Mouse (Mus musculus): Measurements from ENCODE around the gene Pigl.
A peak's percentile ranks its signal among the peaks of the same experiment; 100 is the strongest.
"Not testable (repeated sequence)": the region's sequence is repeated elsewhere in the genome, so short reads cannot be mapped to it uniquely, and the experiment has no call there.

Gene Pigl

GRCm38 (mm10) chr11:62467289-62467688 lies 9.0 kb downstream of the Pigl start:
- DNase-seq (ENCODE audit: inconsistent age in 2 of 2, low spot score in 1 of 2) = not testable (repeated sequence)

DNA sequence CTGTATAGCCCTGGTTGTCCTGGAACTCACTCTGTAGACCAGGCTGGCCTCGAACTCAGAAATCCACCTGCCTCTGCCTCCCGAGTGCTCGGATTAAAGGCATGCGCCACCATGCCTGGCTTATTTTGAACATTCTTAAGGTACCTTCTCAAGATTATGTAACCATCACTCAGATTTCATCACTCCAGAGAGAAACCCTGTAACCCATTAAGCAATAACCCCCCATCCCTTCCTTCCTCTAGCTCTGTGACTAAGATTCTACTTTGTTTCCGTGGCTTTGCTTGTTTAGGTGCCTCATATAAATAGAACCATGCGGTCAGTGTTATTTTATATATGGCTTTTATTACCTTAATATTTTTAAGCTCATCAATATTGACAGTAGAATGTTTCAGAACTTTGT lies 12.2 kb downstream of the Pigl start:
- DNase-seq (ENCODE audit: inconsistent age in 2 of 2, low spot score in 1 of 2) = no peak

DNA sequence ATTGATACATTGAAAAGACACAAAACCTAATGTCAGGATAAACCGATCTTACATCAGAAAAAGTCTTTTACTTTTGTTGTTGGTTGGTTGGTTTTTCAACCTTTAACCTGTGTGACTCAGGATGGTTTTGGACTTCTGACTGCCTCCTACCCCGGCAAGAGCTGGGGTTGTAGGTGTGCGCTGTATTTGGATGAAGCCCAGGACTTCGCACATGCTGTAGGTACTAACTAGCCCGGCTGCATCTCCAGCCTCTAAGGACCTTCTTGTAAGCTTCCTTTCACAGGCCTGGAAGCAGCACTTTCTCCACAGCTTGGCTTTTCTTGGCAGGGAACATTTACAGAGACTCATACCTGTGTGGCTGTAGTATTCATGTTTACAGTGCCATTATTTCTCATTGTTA lies 15.3 kb downstream of the Pigl start:
- no peak for DNase-seq (ENCODE audit: inconsistent age in 2 of 2, low spot score in 1 of 2)

DNA sequence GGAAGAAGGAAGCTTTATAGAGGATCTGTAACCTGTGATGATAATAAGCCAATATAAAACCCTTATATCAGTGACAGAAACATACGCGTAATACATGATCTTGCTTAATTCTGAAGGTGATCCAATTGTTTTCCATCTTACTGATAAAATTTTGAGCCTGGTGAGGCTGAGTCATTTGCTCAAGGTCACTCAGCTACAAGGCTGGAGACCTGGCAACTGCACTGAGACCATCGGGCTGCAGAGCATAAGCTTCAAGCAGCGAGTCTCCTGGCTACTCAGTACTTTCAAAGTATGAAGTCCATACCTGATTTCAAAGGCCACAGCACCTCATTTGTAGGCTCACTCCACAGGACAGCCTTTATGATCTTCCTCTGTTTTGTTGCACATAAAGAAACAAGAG lies 17.9 kb downstream of the Pigl start:
- peak; percentile 80 to 93 for DNase-seq (ENCODE audit: inconsistent age in 2 of 2, low spot score in 1 of 2)

- DNase-seq (ENCODE audit: inconsistent age in 2 of 2, low spot score in 1 of 2) = peak in 1 of 2 experiments; percentile 61
These were observed 20.7 kb downstream of the Pigl start for GRCm38 (mm10) chr11:62478931-62479330.

GRCm38 (mm10) chr11:62479581-62479980 lies 21.3 kb downstream of the Pigl start:
- no peak for DNase-seq (ENCODE audit: inconsistent age in 2 of 2, low spot score in 1 of 2)

- no peak for DNase-seq (ENCODE audit: inconsistent age in 2 of 2, low spot score in 1 of 2)
These were observed 28.7 kb downstream of the Pigl start for GRCm38 (mm10) chr11:62486949-62487348.

DNA sequence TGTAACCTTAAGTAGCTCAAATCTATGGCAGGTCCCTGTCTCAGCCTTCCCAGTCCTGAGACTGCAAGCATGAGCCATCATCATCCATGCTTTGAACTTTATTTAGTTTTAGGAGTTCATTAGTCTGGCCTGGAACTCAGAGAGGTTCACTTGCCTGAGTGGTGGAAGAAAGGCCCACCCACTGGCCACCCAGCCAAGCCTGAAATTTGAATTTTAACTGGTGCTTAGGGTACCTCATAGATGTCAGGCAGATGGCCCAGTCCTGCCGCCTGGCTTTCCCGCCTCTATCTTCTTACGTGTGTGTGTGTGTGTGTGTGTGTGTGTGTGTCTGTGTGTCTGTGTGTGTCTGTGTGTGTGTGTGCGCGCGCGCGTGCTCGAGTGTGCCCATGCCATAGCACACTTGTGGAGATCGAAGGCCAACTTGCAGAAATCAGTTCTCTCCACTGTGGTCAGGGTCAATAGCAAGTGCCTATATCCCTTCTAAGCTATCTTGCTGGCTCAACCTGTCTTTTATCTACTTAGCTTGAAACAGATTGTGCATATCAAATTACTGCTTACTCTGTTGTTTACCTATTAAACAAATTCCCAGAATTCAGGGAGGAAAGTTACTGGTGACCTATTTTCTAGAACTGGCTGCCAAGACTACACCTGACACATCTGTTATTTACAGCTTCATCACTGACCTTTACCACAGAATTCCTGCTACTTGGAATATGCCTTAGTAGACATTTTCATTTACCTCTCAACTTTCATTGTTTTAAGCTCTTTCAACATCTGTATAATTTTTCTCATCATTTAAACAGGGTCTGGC lies 29.5 kb downstream of the Pigl start:
- DNase-seq (ENCODE audit: inconsistent age in 2 of 2, low spot score in 1 of 2) = peak in 1 of 2 experiments; percentile 69

GRCm38 (mm10) chr11:62493701-62494100 lies 35.4 kb downstream of the Pigl start:
- DNase-seq (ENCODE audit: inconsistent age in 2 of 2, low spot score in 1 of 2) = no peak

DNA sequence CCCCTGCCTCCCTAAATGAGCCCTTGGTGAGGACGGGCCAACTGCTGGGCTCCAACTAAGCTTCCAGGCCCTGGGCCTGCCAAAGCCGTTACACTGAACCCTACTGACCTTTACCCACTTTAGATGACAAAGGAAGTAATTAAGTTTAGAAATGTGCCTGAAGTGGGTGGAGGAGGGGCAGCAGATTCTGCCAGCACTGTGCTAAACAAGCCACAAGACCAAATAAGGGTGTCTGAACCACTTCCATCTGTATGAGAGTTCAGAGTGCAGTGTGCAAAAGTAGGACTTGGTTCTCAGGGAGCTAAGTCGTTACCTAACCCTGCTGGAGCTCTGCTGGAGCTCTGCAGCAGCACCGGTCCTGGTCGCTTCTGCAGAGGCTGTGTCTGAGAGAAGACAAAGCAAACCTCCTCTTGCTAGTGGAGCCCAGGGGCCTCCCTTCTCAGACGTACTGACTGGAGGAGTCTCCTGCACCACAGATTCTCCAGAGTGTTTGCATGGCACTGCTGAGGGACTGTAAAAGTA lies 36.6 kb downstream of the Pigl start:
- peak; percentile 47 to 84 for DNase-seq (ENCODE audit: inconsistent age in 2 of 2, low spot score in 1 of 2)

- peak; percentile 50 to 85 for DNase-seq (ENCODE audit: inconsistent age in 2 of 2, low spot score in 1 of 2)
These were observed 37.1 kb downstream of the Pigl start for GRCm38 (mm10) chr11:62495276-62495801.

GRCm38 (mm10) chr11:62496151-62496715 lies 38.0 kb downstream of the Pigl start:
- peak in 1 of 2 experiments; percentile 75 for DNase-seq (ENCODE audit: inconsistent age in 2 of 2, low spot score in 1 of 2)

DNA sequence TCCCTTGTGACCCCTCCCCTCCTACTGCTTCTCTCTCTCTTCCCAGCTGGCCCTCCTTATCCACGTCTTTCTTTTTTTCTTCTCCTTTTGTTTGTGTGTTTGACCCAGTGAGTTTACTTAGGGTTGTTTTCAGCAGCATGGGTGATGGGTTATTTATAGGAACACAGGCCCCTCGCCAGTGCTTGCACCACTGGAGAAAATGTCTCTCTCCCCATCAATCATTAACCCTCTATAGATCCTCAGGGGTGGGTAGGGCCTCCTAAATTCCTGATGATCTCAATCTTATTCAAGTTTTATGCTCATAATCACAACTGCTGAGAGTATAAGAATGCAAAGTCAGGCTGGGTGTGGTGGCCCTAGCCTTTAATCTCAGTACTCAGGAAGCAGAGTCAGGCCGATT lies 38.9 kb downstream of the Pigl start:
- DNase-seq (ENCODE audit: inconsistent age in 2 of 2, low spot score in 1 of 2) = no peak

DNA sequence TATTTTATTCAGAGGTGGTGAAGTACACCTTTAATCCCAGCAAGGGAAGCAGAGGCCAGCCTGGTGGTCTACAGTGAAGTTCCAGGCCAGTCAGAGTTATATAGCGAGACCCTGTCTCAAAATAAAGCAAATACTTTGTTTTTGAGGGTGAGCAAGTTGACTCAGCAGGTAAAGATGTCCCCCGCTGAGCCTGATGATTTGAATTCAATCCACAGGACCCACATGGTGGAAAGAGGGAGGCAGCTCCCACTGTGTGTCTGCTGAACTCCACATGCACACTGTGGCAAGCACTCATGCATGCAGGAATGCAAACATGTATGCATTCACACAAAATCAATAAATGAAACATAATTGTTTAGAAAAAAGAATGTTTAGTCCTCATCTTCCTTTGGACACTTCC lies 40.5 kb downstream of the Pigl start:
- no peak for DNase-seq (ENCODE audit: inconsistent age in 2 of 2, low spot score in 1 of 2)

DNA sequence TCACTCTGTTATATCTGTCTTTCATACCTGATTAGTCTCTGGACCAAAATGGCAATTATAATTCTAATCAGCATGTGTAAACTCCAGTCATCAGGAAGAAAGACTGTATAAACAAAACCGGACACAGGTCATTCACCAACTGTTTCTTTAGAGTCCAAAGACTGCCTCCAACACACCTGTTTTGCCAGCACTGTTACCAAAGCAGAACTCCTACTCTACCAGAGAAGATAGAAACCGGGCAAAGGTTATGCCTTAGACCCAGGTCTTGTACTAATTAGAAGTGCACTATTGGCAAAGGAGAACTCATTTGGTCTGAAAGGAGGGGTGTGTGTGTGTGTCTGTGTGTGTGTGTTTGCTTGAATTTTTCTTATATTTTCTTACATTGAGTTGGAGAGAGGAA lies 42.3 kb downstream of the Pigl start:
- no peak for DNase-seq (ENCODE audit: inconsistent age in 2 of 2, low spot score in 1 of 2)

DNA sequence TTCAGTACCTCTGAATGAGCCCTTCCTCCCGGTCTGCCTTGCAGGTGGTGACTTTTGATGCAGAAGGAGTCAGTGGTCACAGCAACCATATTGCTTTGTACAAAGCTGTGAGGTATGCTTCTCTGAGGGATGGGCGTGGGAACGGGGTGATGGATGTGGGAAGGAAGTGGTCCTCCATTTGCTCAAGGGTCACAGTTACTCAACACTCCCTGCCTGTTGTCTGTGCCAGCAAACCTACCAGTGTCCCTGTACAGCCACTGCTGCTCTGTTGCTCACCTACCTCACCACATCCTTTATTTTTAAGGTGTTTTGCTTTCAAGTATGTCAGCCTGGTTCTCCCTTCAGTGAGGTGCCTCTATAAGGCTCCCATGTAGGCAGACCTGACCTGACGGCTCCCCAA lies 49.4 kb downstream of the Pigl start:
- DNase-seq (ENCODE audit: inconsistent age in 2 of 2, low spot score in 1 of 2) = no peak

GRCm38 (mm10) chr11:62508365-62508764 lies 50.1 kb downstream of the Pigl start:
- DNase-seq (ENCODE audit: inconsistent age in 2 of 2, low spot score in 1 of 2) = not testable (repeated sequence)

DNA sequence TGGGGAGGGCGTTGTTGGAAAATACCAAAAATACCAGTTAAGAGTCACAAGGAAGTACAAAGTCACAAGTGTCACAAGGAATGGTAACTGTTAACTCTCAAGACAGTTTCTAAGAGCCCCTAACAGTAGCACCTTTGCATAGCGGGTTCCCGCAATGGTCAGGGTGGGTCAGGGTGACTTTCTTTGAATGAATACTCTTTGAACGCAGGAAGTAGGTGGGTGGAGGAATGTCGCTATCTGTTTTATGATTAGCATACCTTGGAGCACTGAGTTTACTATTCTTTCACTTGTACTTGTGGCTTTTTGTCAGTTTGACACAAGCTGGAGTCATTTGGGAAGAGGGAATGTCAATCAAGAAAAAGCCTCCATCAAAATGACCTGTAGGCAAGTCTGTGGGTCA lies 50.6 kb downstream of the Pigl start:
- not testable (repeated sequence) for DNase-seq (ENCODE audit: inconsistent age in 2 of 2, low spot score in 1 of 2)

DNA sequence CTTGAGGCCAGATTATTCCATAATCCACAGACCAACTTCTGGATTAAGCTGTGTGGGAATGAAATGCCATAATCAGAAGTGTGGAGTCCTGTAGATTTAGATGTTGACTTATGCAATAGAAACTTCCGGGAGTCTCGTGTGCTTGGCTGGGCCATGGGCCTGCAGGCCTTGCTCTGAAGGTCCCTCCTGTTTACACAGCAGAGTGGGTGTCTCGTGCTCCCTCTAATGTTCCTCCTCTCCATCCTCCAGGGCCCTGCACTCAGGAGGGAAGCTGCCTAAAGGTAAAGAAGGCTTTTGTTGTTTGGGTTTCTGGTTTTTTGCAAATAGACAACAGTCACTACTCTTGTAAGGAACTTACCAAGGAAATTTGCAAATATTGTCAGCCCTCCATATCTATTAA lies 51.3 kb downstream of the Pigl start:
- DNase-seq (ENCODE audit: inconsistent age in 2 of 2, low spot score in 1 of 2) = peak in 1 of 2 experiments; percentile 37

DNA sequence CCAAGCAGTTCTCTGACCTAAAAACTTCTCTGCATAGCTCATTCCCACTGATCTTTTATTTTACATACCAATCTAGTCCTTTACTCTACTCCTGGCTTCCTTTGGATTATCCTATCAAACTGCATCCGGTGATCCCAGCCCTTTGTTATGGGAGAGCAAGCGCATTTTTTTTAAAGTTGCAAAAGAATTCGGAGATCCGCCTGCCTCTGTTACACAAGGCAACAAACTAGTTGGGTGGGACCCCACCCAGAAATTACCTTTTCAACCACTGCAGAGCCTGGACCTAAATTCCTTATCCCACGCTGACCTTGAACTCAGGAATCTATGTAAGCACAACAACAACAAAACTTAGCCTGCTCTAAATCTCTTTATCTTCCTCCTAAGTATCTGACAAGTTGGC lies 52.7 kb downstream of the Pigl start:
- DNase-seq (ENCODE audit: inconsistent age in 2 of 2, low spot score in 1 of 2) = no peak

DNA sequence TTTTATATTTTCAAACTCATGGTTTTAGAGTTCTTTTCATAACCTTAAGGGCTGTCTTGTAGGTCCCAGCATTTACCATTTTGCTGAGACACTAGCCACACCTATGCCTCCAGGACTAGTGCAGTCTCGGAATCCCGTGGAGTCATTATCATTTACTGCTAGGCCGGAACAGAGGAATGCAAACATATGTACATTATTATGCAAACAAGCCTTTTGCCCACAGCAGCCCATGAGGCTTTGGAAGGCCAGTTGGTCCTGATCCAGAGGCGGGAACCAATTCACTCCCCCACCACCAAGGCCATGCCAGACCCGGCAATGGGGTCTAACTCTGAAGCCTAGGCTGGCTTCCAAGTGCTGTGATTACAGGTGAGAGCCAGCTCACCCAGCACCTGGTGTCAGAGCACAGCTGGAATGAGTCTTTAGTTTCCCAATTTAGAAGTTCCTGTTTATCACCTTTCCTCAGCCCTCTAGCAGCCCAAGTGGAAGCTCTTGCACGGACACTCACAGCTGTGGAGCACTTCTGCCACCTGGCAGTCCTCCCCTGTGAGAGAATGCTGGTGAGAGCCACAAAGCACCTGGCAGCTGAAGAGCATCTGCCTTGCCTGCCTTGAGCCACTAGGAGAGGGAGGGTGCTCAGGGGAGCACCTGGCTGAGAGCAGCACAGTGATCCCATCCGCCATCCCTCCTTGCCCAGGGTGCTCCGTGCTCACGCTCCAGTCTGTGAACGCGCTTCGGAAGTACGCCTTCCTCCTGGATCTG lies 53.4 kb downstream of the Pigl start:
- DNase-seq (ENCODE audit: inconsistent age in 2 of 2, low spot score in 1 of 2) = no peak

Measured in adrenal gland, adult (tissue).